Mouse (Mus musculus) kidney, embryonic 16.5 days (tissue): Measurements from ENCODE around the gene Atp7b. TPM values are rescaled to one million over a fixed set of nuclear protein-coding genes. Genes with fewer than 3 reads are reported as not detected.

Source experiments
- ATAC-seq: fragments of 200-750 bp; cut with Nextera tagmentation; 2 replicates; pipeline ENCODE4 v1.8.0; 2017; ENCODE audit warnings: moderate TSS enrichment; ENCODE audit not compliant: low FRiP score, low TSS enrichment
- H3K27ac ChIP-seq: fragments of 300-500 bp; sonication (generic); 2 replicates; pipeline ENCODE4 v1.5.1; 2014; ENCODE audit warnings: low read length
- H3K27me3 ChIP-seq: fragments of 300-500 bp; sonication (generic); 2 replicates; pipeline ENCODE4 v1.6.1; 2014; ENCODE audit warnings: low read length, control low read depth, mixed read lengths; ENCODE audit not compliant: insufficient read depth
- H3K36me3 ChIP-seq: fragments of 300-500 bp; sonication (generic); 2 replicates; pipeline ENCODE4 v1.6.1; 2014; ENCODE audit warnings: low read length, control low read depth, mixed read lengths; ENCODE audit not compliant: insufficient read depth
- H3K4me1 ChIP-seq: fragments of 300-500 bp; sonication (generic); 2 replicates; pipeline ENCODE4 v1.6.1; 2014; ENCODE audit warnings: low read length, control low read depth, mixed read lengths; ENCODE audit not compliant: insufficient read depth
- H3K4me2 ChIP-seq: fragments of 300-500 bp; sonication (generic); replicated peaks from 2 replicates; pipeline ENCODE4 v1.6.1; 2014; ENCODE audit warnings: low read depth, low read length
- H3K4me3 ChIP-seq: fragments of 300-500 bp; sonication (generic); 2 replicates; pipeline ENCODE4 v1.5.1; 2014; ENCODE audit warnings: mild to moderate bottlenecking, low read length
- H3K9ac ChIP-seq: fragments of 300-500 bp; sonication (generic); replicated peaks from 2 replicates; pipeline ENCODE4 v1.6.1; 2014; ENCODE audit warnings: low read length
- H3K9me3 ChIP-seq: fragments of 300-500 bp; sonication (generic); 2 replicates; pipeline ENCODE4 v1.6.1; 2016; ENCODE audit warnings: low read length, control low read depth
- WGBS: fragments of 180-500 bp; shearing (Covaris S2); extraction: QIAGEN DNeasy Blood & Tissue Kit; methylation state at CpG from one replicate; pipeline ENCODE4 v1.1.7; 2014; 5-methylcytosine and 5-hydroxymethylcytosine counted together
- polyA plus RNA-seq: library from polyadenylated mRNA; unstranded; fragments of >200 nt; fragmentation: Nextera tagmentation; extraction: Ambion mirVana; gene quantifications from 2 replicates; pipeline ENCODE4 v1.2.1, GENCODE M21; 2015

Atp7b gene
- polyA plus RNA-seq: 0.67 and 0.72 TPM in 2 replicates

DNA sequence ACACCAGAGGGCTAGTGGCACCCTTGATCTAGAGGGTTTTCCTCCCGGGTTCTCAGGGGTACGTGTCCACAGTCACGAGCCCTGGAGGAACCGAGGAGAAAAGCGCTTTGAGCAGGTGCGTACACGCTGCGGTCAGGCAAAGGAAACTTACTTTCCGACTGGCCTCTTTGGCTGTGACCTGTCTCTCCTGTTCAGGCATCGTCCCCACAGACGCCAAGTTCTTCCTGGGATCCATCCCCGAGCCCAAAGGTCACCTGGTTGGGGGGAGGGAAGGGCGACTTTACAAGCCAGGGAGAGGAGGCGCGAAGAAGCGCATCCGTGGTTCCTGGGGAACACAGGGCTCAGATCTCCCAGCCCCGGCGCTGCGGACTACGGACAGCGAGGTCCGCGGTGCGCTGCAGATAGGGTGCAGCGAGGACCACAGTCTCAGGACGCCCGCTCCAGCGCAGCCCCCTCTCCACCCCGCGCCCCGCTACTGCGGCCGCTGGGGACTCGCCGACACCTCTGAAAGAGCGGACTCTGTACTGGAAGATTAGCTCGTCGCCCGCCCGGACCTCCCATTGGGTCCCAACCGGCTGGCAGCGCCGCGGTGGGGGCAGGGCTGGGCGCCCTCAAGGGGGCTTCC, at the start of gene Atp7b:
Gene Atp7b (minus strand): TSS at position 485 of the 625 bp plus-strand sequence.
- peaks cover 17% of the 10 kb centered on the region for H3K27me3 ChIP-seq
- H3K27ac ChIP-seq: peak within 1 kb of the TSS; percentile 50; the same call in 1 of the 2 replicates
- ATAC-seq: peak; percentile 94
- 0 out of 2 replicates have a peak, but pooled peaks cover 3% of the 10 kb centered on the region for H3K4me1 ChIP-seq
- H3K4me2 ChIP-seq: peak within 1 kb of the TSS; percentile 95
- peak within 1 kb of the TSS; percentile 83 for H3K4me3 ChIP-seq
- H3K9me3 ChIP-seq: no peaks in the 10 kb centered on the region
- H3K9ac ChIP-seq: peak within 1 kb of the TSS; percentile 78
- peaks cover 16% of the 10 kb centered on the region for H3K36me3 ChIP-seq
- under 1% methylated on average over 40 of the region's 46 CpGs for WGBS

DNA sequence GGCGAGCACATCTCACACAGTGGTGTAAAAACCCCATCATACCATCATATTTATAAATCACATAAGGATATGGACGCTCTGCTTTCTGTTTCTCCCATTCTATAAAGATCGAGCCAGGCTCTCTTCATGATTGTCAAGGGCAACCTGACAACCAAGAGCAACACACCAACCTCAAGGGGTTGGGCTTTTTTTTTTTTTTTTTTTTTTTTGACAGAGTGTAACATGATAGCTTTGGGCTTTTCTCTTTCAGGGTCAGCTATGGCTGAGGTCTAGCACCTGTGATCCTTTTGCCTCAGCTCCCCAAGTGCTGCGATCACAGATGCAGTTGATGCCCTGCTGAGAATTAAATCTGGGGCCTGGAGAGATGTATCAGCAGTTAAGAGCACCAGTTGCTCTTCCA, 46.9 kb upstream of the Atp7b start:
- ATAC-seq: no peak
- Histone ChIP-seq H3K9me3 (no peaks in the 10 kb centered on the region), H3K4me2 (no peak overlapping the region), H3K4me1 (no peaks in the 10 kb centered on the region), H3K4me3 (no peak overlapping the region), H3K27ac (no peak overlapping the region), H3K36me3 (no peaks in the 10 kb centered on the region), H3K27me3 (no peaks in the 10 kb centered on the region), H3K9ac (no peak overlapping the region)
- WGBS: 82% methylated on average over 4 of the region's 4 CpGs

DNA sequence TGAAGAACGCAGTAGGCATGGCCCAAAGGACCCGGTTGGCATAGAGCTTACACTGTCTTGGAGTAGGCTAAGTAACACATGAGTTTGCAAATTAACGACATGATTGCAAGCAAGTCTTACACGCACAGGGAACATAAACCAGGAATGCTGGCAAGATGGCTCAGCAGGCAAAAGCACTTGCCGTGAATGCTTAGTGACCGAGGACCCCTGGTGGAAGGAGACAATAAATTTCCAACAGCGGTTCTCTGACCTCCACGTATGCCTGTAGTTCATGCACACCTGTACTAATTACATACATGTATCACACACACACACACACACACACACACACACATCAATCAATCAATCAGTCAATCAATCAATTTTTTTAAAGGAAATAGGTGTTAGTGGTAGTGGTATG, 31.5 kb upstream of the Atp7b start:
- Histone ChIP-seq H3K4me3 (no peak overlapping the region), H3K27me3 (no peaks in the 10 kb centered on the region), H3K27ac (no peak overlapping the region), H3K4me2 (no peak overlapping the region), H3K9me3 (no peaks in the 10 kb centered on the region), H3K9ac (no peak overlapping the region), H3K4me1 (no peaks in the 10 kb centered on the region), H3K36me3 (no peaks in the 10 kb centered on the region)
- no peak for ATAC-seq
- 37% methylated on average over 8 of the region's 8 CpGs for WGBS

DNA sequence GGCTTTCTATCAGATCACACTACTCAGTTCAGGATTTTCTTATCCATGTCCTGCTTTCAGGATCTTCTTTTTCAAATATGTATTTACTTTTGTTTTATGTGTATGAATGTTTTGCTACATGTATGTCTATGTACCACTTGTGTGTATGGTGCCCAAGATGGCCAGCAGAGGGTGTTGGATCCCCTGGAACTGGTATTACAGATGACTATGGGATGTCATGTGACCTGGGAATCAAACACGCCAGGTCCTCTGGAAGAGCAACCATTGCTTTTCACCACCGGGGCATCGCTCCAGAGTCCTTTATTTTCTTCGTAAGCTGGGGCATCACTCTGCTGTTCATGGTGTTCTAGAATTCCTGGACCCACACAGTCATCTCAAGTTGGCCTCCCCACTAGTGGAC, 29.1 kb upstream of the Atp7b start:
- Histone ChIP-seq H3K9ac (no peak overlapping the region), H3K4me3 (no peak overlapping the region), H3K4me1 (no peaks in the 10 kb centered on the region), H3K9me3 (no peaks in the 10 kb centered on the region), H3K27ac (no peak overlapping the region), H3K36me3 (no peaks in the 10 kb centered on the region), H3K27me3 (no peaks in the 10 kb centered on the region), H3K4me2 (no peak overlapping the region)
- 97% methylated on average over 4 of the region's 4 CpGs for WGBS
- no peak for ATAC-seq

DNA sequence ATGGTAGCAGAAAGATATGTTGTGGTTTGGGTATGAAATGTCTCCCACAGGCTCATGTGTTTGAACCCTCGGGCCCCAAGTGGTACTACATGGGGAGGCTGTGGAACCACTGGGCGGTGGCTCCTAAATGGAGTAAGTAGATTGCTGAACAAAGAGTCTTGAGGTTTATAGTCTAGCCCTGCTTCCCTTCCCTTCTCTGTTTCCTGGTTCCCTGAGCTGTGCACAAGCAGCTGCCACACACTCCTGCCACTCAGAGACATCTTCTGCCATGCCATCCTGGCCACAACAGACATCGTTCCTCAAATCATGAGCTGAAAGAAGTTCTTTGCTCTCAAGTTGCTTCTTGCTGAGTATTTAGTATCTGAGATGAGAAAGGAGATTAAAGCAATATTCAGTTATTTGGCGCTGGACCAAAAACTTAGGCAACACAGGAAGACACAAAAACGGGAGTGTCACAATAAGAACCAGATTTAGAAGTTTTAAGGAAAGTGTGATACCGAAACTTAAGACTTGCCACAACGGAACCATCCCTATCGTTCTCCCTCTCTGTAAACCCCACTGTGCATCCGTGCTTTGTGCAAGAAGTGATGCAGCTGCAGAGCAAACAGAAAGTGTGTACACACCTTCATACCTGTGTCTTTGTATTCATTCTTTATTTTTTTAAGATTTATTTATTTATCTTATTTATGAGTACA, 19.4 kb upstream of the Atp7b start:
- Histone ChIP-seq H3K9ac (no peak overlapping the region), H3K4me1 (no peaks in the 10 kb centered on the region), H3K4me2 (no peak overlapping the region), H3K36me3 (no peaks in the 10 kb centered on the region), H3K27me3 (no peaks in the 10 kb centered on the region), H3K9me3 (no peaks in the 10 kb centered on the region), H3K4me3 (no peak overlapping the region), H3K27ac (no peak overlapping the region)
- ATAC-seq: no peak
- WGBS: 85% methylated on average over 9 of the region's 9 CpGs

DNA sequence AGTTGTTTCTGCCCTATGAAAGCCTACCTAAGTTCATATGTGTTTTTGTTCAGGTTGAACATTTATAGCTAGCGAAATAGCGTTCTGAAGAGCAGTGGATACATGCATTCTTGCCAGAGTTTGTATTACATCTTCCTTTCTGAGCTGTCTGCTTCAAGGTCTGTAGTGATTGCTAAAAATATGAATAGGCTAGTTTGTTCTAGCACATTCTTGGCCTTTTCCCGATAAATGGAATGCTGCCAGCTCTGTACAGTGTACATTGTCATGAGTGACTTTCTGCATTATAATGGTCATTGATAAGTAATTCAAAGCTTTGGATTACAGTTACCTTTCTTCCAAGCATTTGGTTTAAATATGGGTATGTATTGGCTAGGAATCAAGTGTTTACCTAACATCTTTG, 1.0 kb upstream of the Atp7b start:
- Histone ChIP-seq H3K4me3 (peak overlapping the region; percentile 83), H3K4me1 (0 out of 2 replicates have a peak, but pooled peaks cover 3% of the 10 kb centered on the region), H3K4me2 (peak overlapping the region; percentile 95), H3K9ac (peak overlapping the region; percentile 51), H3K36me3 (peaks cover 28% of the 10 kb centered on the region), H3K27ac (no peak overlapping the region), H3K27me3 (peaks cover 17% of the 10 kb centered on the region), H3K9me3 (peaks cover 4% of the 10 kb centered on the region; the same call in 1 of the 2 replicates)
- no peak for ATAC-seq
- 5% methylated on average over 3 of the region's 3 CpGs for WGBS

DNA sequence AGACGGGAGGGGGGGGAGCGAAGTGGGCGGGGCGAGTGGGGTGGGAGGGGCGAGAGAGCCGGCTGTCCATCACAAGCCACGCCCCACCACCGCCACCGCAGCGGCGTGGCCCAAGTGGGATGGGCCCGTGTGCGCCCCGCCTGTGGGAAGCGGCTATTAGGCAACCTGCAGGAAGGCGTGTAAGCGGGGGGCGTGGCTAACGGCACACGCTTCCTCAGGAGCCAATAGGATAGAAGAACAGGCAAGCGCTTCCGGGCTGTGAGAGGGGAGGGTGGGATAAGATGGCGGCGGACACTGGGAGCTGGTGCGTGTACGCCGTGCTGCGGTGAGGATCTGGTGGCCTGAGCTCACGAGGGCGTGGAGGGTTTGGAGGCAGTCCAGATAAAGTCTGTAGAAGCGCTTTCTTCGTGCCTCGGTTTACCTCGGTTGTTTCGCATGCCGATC, 363 bp upstream of the Atp7b start, which contains the start of gene Alg11:
Gene Alg11 (plus strand): TSS at position 276 of the 444 bp plus-strand sequence.
- Histone ChIP-seq H3K36me3 (peaks cover 22% of the 10 kb centered on the region), H3K27me3 (peaks cover 17% of the 10 kb centered on the region), H3K9ac (peak within 1 kb of the TSS; percentile 78), H3K4me3 (peak within 1 kb of the TSS; percentile 83), H3K9me3 (no peaks in the 10 kb centered on the region), H3K4me2 (peak within 1 kb of the TSS; percentile 95), H3K4me1 (0 out of 2 replicates have a peak, but pooled peaks cover 3% of the 10 kb centered on the region), H3K27ac (peak within 1 kb of the TSS; percentile 50; the same call in 1 of the 2 replicates)
- WGBS: under 1% methylated on average over 31 of the region's 36 CpGs
- ATAC-seq: peak; percentile 100

DNA sequence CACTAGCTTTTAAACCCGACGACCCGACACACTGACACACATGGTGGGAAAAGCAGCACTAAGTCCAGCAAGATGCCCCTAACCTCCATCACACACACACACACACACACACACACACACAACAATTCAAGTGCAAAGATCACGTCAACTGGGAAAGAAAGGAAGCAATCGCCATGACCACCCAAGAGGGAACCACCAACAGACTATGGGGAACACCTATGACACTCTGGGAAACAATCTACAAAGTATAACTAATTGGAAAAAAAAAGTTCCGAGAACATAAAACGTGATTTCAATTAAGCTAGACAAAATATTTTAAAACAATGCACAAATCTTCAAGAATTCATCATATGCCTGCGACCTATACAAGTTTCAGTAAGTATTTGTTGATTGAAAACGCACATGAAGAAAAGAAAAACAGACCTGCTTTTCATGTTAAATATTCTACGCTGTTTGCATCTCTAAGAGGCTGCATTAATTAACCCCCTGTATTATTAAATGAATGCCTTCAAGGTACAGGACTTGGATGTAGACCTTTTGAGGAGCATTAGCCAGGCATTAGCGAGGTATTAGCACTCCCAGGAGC, 859 bp downstream of the Atp7b start:
- Histone ChIP-seq H3K9ac (peak overlapping the region; percentile 73; the same call in 1 of the 2 replicates), H3K27me3 (peaks cover 17% of the 10 kb centered on the region), H3K4me2 (peak overlapping the region; percentile 95), H3K27ac (no peak overlapping the region), H3K36me3 (peaks cover 10% of the 10 kb centered on the region), H3K4me3 (peak overlapping the region; percentile 83), H3K9me3 (no peaks in the 10 kb centered on the region), H3K4me1 (0 out of 2 replicates have a peak, but pooled peaks cover 3% of the 10 kb centered on the region)
- WGBS: 46% methylated on average over 11 of the region's 11 CpGs
- no peak for ATAC-seq

DNA sequence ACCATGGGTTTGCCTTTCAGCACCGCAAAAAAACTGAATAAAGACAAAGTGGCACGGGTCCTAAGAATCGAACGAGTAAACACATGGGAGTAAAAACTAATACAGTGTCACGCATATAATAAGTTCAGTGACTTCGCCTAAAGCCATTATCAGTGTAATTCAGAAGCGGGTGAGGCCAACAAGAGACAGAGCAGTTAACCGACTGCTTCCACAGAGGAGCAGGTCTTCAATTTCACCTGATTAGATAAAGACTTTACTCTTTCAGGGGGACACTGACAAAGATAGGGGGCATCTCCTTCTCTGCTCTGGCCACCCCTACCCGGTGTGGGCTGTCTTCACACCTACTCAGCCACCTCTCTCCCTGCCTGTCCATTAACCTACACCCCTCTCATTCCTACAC, 1.7 kb downstream of the Atp7b start:
- Histone ChIP-seq H3K27me3 (peaks cover 17% of the 10 kb centered on the region), H3K9me3 (no peaks in the 10 kb centered on the region), H3K36me3 (peaks cover 4% of the 10 kb centered on the region), H3K4me3 (no peak overlapping the region), H3K4me2 (no peak overlapping the region), H3K4me1 (0 out of 2 replicates have a peak, but pooled peaks cover 3% of the 10 kb centered on the region), H3K9ac (no peak overlapping the region), H3K27ac (no peak overlapping the region)
- 82% methylated on average over 9 of the region's 9 CpGs for WGBS
- ATAC-seq: no peak
